In genomic region chr13:55005691-55006414, GRCm38 (mm10) we compare ENCODE assay signal across 19 mouse cellular contexts. TPM values are rescaled to one million over a fixed set of nuclear protein-coding genes. Genes with fewer than 3 reads are reported as not detected.
DNase-seq lines count a peak whose midpoint lies in the region; ATAC-seq and TF ChIP-seq lines count a peak whose summit lies in the region.
"Had no signal": no experiment of that assay in that cellular context is flagged by ENCODE, and none has a peak within 500 bp of the region (broad histone marks: within the 10 kb centered on the region; RNA-seq: fewer than 3 reads in every experiment).

No protein-coding gene starts in this region.

- no peaks in the 10 kb centered on the region for H3K27me3 ChIP-seq in kidney, embryonic 14.5 days (ENCODE audit: control insufficient read depth, insufficient read depth, low read length)
- no peaks in the 10 kb centered on the region for H3K27me3 ChIP-seq in lung, postnatal 0 days (replicated peaks; ENCODE audit: insufficient read depth, low read length)
- H3K27me3 ChIP-seq: embryonic facial prominence, embryonic 15.5 days had no signal

- no peak for DNase-seq in kidney, adult 18-20 months
- DNase-seq in lung, postnatal 0 days (ENCODE audit: low spot score) = peak; percentile 53
- no peak for DNase-seq in lung, postnatal 25 days (ENCODE audit: low spot score)
- peak; percentile 57 for DNase-seq in right cerebral cortex, adult 18-20 months
- DNase-seq in right cerebral cortex, postnatal 4 days = no peak
- DNase-seq in gastrocnemius, postnatal 4 days (ENCODE audit: low spot score in 2 of 2) = no peak
- DNase-seq: adrenal gland, postnatal 10 days; heart, adult 18-20 months; heart, postnatal 36 days; kidney, adult 11 months; kidney, postnatal 14 days; spleen, adult 18-20 months; thymus, adult 18-20 months; thymus, postnatal 4 days had no signal

- TF ChIP-seq CTCF in lung, postnatal 0 days (IDR thresholded peaks at IDR 0.05) = no peak

- no peak overlapping the region for H3K9ac ChIP-seq in kidney, embryonic 14.5 days (ENCODE audit: low read depth, low read length)
- no peak overlapping the region for H3K9ac ChIP-seq in lung, postnatal 0 days (replicated peaks; ENCODE audit: low read depth)
- H3K9ac ChIP-seq: embryonic facial prominence, embryonic 15.5 days had no signal

- H3K36me3 ChIP-seq in kidney, embryonic 14.5 days (ENCODE audit: control insufficient read depth, insufficient read depth, low read length) = no peaks in the 10 kb centered on the region
- no peaks in the 10 kb centered on the region for H3K36me3 ChIP-seq in lung, postnatal 0 days (ENCODE audit: insufficient read depth, low read length)
- H3K36me3 ChIP-seq: embryonic facial prominence, embryonic 15.5 days had no signal

- no peaks in the 10 kb centered on the region for H3K9me3 ChIP-seq in kidney, embryonic 14.5 days (ENCODE audit: control insufficient read depth, low read length)
- H3K9me3 ChIP-seq in lung, postnatal 0 days (ENCODE audit: low read length) = no peaks in the 10 kb centered on the region
- H3K9me3 ChIP-seq: embryonic facial prominence, embryonic 15.5 days had no signal

- H3K4me1 ChIP-seq in kidney, embryonic 14.5 days (ENCODE audit: control insufficient read depth, insufficient read depth, low read length) = no peaks in the 10 kb centered on the region
- peaks cover 10% of the 10 kb centered on the region; the same call in 1 of the 2 replicates for H3K4me1 ChIP-seq in lung, postnatal 0 days (ENCODE audit: insufficient read depth, low read depth, low read length)

- H3K4me3 ChIP-seq in kidney, embryonic 14.5 days (ENCODE audit: low read length) = no peak overlapping the region
- H3K4me3 ChIP-seq in lung, postnatal 0 days (ENCODE audit: low read depth, low read length) = no peak overlapping the region
- H3K4me3 ChIP-seq: embryonic facial prominence, embryonic 15.5 days had no signal

- 65% methylated on average over 31 of the region's 31 CpGs for WGBS in kidney, embryonic 14.5 days
- 27% methylated on average over 31 of the region's 31 CpGs for WGBS in lung, postnatal 0 days

- ATAC-seq in kidney, embryonic 14.5 days (ENCODE audit: low FRiP score, low TSS enrichment) = peak; percentile 45; the same call in 1 of the 2 replicates
- peak; percentile 69 for ATAC-seq in lung, postnatal 0 days
- ATAC-seq: activated CD4-positive, CD25-positive, alpha-beta regulatory T cell, adult 4 months; forebrain, embryonic 16.5 days had no signal

- H3K4me2 ChIP-seq in kidney, embryonic 14.5 days (replicated peaks; ENCODE audit: low read depth, low read length) = no peak overlapping the region
- peak overlapping the region; percentile 42 for H3K4me2 ChIP-seq in lung, postnatal 0 days (replicated peaks; ENCODE audit: low read depth, low read length)
- H3K4me2 ChIP-seq: embryonic facial prominence, embryonic 15.5 days; liver, embryonic 11.5 days had no signal

- no peak for TF ChIP-seq EP300 in lung, postnatal 0 days (IDR thresholded peaks at IDR 0.05)

- no peak overlapping the region for H3K27ac ChIP-seq in kidney, embryonic 14.5 days (ENCODE audit: low read depth, low read length)
- H3K27ac ChIP-seq in lung, postnatal 0 days (ENCODE audit: low read length) = no peak overlapping the region
- H3K27ac ChIP-seq: embryonic facial prominence, embryonic 15.5 days had no signal

RNA-seq across cellular contexts. Expression of gene Hk3, which starts 15.3 kb away (rescaled TPM):
- 0.53 and 0.83 TPM in 2 replicates for polyA plus RNA-seq in kidney, embryonic 14.5 days (2014; fragmentation: Nextera tagmentation; extraction: Ambion mirVana)
- polyA plus RNA-seq in lung, postnatal 0 days (2015; fragmentation: Nextera tagmentation; extraction: Ambion mirVana) = 1.0 and 1.1 TPM in 2 replicates
- total RNA-seq in gastrocnemius, postnatal 4 days (2021) = 1 to 10 TPM; 2.3 to 2.8 TPM

RNA-seq across cellular contexts. Expression of gene Unc5a, which starts 56.6 kb away (rescaled TPM):
- polyA plus RNA-seq in kidney, embryonic 14.5 days (2014; fragmentation: Nextera tagmentation; extraction: Ambion mirVana) = 2.1 and 2.5 TPM in 2 replicates
- polyA plus RNA-seq in lung, postnatal 0 days (2015; fragmentation: Nextera tagmentation; extraction: Ambion mirVana) = 1.4 and 1.9 TPM in 2 replicates
- total RNA-seq in gastrocnemius, postnatal 4 days (2021) = 1 to 10 TPM; 5.0 to 6.0 TPM

Comparison
In these comparisons a context has a peak if more than half of its experiments do, and no peak if none do; other contexts are left out.
1. DNase-seq: peak in lung, postnatal 0 days (single experiment) and right cerebral cortex, adult 18-20 months (single experiment); none in kidney, adult 18-20 months (single experiment), lung, postnatal 25 days (single experiment), right cerebral cortex, postnatal 4 days (single experiment) and gastrocnemius, postnatal 4 days (0 of 2).